Mouse (Mus musculus): Measurements from ENCODE around the gene Jaml. TPM values are rescaled to one million over a fixed set of nuclear protein-coding genes. Genes with fewer than 3 reads are reported as not detected.
"Not testable (repeated sequence)": the region's sequence is repeated elsewhere in the genome, so short reads cannot be mapped to it uniquely, and the experiment has no call there.

Gene Jaml
- total RNA-seq (2021): under 1 TPM; 0.20 to 0.30 TPM

DNA sequence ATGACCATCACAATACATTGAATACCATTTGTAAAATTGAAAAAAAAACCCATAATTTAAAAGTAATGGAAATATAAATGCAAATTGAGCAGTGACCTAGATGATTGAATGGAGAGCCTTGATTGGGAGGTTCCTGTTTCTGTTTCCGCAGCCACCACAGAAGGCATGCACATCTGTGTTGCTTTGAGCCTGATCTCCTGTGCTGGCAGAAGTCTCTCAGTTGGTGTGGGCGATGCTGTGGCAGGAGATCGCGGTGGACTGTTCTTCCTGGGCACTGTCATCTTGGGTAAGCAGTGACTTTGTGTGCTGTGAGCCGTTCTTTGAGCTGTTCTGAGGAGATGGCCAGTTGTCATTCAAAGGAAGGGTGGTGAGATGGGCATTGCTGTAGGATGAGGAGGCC is at the start of gene Jaml:
Gene Jaml (plus strand): TSS at position 173 of the 400 bp plus-strand sequence.
- no peak for DNase-seq

DNA sequence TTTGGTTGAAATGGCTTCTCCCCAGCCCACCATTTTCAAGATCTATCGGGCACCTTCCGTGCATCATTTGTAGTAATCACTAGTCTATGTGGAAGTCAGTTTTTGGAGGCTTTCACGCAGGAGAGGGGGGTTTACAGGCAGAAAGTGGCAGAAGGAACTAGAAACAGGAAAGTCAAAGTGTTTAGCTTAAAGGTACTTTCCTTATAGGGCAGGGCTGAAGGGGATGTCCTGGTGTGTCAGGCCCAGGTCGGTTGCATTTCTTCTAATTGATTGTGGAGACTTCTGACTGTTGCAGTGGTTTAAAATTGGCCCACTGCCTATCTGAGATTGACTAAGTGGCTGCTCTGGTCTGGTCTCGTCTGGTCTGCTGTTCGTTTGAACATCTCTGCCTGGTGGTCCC is 48.6 kb upstream of the Jaml start:
- DNase-seq: no peak

DNA sequence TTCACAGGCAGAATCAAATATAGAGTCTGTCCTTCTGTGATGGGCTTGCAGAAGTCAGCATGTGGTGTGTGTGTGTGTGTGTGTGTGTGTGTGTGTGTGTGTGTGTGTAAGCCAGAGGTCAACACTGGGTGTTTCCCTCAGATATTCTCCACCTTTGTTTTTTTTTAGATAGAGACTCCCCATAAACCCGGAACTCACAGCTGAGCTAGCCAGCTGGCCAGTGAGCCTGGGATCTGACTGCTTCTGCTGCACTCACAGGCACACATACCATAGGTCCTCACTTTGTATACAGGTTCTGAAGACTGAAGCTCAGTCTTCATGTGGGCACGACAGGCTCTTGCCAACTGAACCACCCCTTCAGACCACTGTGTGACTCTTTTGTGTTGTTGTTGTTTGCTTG is 46.7 kb upstream of the Jaml start:
- no peak for DNase-seq

DNA sequence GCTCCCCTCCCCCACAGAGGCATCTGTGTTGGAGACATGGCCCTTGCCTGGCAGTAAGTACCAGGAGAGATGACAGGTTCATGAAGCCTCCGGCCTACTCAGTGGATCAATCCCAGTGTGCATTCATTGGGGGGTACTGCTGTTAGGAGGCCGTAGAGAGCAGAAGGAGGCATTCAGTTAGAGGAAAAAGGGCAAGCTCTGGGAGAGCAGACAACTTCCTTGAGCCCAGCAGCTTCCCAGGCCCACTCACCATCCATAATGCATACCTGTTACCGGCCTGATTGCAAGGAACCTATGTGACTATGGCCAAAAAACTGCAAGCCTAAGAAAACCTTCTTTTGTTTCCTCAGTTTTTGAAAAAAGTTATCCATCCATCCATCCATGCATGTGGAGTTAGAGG is 44.5 kb upstream of the Jaml start:
- no peak for DNase-seq

DNA sequence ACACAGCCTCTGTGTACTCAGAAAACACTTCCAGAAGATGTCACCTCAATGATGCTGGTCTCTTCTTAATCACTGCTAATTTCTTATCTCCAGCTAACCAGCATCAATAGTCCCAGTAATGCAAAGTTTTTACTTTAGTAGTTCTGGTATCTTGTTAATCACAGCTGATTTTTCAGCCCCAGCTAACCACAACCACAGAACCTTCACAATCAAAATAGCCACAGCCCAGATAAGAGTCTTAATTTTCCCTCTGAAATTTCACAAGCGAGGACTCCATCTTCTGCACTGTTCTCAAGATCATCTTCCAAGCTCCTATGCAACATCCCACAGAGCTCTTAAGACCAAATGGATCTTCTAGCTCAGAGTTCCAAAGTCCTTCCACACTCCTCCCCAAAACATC is 41.2 kb upstream of the Jaml start:
- DNase-seq: not testable (repeated sequence)

DNA sequence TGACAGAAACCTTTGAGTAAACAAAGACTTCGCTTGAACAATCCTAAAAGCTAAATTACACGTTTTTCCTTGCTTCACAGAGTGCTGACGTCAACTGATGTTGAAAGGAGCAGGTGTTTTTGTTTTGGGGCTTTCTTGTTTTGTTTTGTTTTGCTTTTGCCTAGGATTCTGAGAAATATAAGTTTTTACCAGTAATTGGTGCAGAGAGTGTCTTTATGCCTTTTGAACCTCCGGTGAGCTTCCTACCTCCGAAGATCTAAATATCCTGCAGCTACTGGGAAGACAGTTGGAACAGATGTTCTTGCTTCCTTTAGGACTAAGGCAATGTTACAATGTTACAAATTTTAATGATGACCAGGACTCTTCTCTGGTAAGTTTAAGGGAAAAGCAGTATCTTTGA is 39.5 kb upstream of the Jaml start, which contains the start of gene Mpzl2:
Gene Mpzl2 (plus strand): TSS at position 301 of the 400 bp plus-strand sequence.
- no peak for DNase-seq

DNA sequence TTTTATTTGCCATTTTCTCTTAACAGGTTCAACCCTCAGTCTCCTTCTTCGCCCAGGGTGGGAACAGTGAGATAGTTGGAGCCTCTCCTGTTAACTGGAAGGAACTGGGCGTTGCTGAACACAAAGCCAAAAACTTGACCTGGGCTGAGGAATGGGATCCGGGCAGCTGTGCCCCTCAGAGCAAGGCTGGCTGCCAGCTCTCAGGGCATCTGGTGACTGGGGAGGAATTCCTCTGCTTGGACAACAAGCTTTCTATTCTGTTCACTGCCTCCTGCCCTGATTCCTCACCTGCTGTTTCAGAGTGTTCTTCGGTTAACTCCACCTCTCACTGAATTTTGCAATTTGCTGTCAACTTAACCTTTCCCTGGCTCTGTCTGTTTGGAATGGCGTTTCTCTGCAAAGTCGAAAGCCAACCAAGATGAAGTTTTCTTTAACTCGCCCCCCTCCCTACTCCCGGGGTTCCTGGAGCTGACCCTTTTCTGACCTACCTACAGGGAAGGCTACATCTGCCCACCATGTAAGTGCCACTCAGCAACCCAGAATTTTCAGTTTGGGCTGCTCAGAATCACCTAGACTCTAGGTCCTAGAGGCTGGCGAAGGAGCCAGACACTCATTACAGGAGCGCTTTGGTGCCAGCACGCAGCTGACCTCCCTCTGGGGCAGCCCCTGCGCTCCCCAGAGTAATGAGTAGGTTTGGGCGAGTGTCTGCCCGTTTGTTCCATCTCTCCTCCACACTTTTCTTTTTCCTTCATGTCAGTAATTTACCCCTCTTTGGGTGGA is 38.7 kb upstream of the Jaml start:
- no peak for DNase-seq

DNA sequence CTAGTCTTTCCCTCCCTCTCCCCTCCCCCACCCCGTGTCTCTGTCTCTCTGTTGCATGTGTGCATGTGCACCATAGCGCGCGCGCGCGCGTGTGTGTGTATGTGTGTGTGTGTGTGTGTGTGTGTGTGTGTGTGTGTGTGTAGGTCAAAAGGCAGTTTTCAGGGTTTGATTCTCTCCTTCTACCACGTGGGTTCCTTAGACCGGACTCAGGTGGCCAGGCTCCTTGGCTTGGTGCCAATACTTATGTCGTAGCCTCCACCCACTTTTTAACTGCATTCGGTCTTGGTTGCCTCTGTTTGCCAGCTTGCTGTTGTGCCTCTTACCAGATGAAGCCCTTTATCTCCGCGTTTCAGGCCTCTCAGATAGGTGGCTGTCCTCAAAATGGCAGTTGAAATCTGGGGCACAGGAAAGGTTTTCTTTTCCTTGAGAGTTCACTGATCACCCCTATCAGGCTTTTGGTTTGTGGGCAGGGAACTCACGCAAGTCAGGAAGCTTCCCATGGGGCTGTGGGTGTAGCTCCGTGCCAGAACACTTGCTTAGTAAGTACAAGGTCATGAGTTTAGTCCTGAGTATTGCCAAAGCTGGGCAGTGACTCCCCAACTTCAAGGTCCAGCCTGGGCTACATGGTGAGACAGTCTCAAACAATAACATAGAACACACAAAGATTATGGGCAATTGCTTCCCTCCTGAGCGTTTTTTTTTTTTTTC is 37.7 kb upstream of the Jaml start:
- no peak for DNase-seq

DNA sequence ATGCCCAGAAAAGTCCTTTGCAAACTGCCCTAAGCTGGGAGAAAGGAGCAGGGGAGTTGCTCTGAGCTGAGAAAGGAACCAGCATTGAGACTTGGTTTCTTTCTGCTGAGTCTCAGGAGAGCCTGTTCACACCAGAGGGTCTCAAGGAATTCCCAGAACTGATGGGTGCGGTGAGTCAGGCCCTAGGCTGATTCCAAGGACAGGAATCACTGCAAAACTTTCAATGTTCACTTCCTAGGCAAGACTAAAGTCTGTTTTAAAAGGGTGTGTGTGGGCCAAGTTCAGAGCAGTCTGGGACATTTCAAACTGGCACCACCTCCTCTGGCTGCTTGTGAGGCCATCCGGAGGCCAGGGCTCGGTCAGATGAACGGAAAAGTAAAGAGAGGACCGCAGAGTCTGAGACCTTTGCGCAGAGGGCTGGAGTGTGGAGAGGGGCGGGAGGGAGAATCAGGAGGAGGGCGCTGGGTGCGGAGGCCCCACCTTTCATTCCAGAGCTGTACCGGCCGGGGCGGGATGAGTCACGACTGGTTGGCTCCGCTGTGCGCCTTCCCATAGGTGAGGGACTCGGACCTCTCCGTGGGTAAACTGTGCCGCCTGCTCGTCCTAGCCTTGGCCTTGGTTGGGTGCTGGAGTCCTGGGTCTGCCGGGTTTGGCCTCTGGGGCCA is 36.8 kb upstream of the Jaml start:
- no peak for DNase-seq

DNA sequence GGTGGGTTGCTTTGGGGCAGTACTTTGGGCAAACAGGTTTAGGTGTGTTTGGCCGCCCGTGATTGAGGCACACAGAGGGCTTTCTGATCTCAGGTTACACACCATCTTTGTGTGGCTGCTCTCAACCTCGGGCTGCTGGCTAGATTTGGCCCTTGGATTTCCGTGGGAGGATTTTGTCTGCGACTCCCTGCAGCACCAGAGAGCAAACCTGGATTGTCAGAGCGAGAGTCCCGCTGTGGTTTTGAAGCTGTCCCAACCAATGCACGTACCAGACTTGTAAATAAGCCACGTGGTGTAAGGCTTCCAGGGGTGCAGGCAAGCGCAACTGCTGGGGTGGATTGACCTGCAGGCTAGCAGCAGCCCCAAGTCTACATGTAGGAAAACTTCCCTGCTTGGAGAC is 36.0 kb upstream of the Jaml start:
- no peak for DNase-seq

DNA sequence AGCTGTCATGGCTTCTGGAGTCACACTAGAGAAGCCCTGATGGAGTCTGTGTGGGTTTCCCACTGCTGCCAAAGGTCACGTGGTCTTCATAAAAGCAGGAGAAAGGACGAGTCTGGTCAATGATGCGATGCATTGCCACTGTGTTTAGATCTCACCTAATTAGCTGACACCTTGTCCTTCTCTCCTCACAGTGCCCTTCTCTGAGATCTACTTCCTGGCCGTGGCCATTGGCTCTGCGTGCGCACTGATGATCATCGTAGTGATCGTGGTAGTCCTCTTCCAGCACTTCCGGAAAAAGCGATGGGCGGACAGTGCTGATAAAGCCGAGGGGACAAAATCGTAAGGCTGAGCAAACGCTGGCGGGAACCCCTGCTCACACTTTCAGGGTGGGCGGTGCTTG is 32.0 kb upstream of the Jaml start:
- DNase-seq: no peak

DNA sequence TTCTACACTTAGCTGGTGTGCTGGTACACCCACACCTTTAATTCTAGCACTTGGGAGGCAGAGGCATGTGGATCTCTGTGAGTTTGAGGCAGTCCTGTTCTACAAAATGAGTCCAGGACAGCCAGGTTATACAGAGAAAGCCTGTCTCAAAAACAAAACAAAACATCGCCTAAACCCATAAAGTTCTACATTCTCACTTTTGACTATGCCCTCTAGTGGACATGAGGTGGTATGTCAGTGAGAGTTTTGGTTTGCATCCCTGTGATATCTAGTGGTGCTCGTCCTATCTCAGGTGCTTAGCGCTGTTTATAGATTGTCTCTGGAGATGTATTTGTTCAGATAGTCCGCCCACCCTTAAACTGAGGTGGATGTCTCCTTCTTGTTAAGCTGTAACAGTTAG is 30.5 kb upstream of the Jaml start:
- DNase-seq: no peak

DNA sequence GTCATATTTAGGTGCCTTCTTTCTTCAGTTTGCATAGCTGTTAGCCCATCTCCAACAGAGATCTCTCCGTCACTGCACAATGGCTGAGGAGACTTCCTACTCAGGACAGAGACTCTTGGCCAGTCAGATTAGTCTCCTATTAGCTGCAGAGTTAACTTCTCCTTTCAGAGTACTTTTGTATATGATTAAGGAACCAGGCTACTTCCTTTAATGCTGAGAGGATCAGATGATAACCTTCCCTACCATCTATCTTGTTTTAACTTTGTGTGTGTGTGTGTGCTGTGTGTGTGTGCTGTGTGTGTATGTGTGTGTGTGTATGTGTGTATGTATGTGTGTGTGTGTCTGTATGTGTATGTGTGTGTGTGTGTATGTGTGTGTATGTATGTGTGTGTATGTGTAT is 29.3 kb upstream of the Jaml start:
- no peak for DNase-seq

DNA sequence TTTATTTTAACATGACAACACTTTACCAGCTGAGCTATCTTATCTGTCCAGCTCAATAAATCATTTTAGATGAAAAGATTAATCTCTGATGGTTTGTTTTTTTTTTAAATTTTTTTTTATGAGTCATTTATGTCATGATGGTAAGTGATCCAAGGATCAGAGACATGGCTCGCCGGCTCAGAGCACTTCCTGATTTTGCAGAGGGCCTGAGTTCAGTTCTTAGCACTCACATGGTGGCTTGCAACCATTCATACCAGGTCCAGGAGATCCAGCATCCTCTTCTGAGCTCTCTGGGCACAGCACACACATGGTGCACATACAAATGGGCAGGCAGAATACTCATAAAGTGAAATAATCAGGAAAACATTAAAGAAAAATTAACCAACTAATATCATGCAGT is 28.7 kb upstream of the Jaml start:
- no peak for DNase-seq

DNA sequence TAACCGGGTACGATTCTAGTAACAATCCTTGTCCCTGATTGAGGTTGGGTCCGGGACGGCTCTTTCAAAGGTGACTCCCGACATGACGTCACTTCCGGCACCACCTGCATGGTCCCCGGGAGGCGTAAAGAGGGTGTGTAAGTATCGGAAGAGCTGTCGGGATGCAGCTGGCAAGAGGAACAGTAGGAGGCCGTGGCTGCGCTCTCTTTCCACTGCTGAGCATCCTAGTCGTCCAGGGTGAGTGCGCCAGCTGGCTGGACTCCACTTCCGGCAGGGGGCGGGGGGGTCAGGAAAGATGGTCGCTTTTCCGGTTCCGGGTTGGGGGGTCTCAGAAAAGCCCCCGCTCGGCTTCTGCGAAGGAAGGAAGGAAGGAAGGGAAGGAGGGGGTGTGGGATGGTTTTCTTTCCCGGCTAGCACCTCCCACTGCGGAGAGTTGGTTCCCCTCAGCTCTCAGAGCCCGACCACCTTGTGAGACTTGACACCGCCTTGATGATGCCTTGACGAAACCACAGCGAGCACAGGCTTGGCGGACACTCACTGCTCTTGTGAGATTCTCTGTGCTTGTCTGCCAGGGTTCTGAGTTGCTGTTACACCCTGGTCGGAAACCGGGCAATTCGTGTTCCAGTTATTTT is 23.8 kb upstream of the Jaml start, which contains the start of gene Mpzl3:
Gene Mpzl3 (plus strand): TSS at position 105 of the 632 bp plus-strand sequence.
- DNase-seq: peak; percentile 82 to 84

DNA sequence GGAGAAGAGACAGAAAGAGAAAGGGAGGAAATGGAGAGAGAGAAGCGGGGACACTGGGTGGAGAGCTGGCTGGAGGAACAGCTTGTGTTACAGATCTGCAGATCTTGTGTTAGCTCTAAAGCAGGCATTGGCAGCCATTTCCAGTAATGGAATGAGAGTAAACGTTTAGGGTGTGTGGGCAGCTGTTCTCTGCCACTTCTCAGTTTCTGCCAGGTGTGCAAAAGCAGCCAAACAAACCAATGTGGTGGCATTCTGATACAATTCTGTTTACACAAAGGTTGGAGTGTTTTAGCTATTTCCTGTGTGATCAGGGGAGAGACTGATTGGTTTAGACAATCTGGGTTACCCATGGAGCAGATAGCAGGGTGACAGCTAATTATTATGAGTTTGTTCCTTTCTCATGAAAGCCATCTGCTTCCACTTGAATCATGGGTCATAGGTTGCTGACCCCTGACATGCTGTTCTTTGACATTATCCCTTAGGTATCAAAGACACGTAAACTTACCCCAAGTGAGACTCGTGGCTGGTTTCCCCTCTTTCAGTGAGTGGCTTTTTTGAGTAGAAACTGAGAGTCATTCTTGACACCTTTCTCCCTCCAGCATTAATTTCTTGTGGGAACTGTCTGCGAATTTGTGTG is 20.6 kb upstream of the Jaml start:
- DNase-seq: no peak

DNA sequence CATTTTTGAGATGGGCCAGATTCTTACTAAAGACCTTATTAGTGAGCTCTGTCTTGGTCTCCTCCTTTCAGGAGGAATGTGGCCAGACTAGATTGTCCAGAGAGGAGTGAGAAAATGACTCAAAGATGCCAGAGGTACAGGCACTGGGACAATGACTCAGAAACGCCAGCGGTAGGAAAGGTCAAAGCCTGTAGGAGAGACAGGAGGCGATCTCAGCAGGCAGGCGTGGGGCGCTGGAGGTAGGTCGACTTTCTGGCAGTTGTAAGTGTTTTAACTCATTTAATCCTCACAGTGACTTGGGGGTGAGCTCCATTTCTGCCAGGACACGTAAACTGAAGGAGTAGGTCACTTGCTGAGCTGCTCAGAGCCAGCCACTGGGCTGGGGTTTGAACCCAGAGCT is 18.8 kb upstream of the Jaml start:
- DNase-seq: no peak

DNA sequence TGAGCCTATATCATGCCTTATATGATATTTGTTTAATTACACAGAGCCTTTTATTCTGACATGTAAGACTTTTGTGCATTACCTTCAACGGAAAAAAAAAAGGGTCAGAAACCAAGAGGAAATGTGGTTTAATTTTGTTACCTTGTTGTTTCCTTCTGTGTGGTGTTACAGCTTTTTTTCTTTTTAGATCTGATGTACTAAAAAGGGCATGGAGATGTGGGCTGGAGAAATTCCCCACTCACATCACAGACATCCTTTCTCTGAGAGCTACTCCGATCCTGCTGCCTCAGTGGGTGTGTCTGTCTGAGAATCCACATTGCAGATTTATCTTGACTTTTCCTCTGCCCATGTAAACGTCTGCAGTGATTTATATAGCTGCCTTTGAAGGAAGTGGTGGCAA is 16.3 kb upstream of the Jaml start:
- DNase-seq: no peak

DNA sequence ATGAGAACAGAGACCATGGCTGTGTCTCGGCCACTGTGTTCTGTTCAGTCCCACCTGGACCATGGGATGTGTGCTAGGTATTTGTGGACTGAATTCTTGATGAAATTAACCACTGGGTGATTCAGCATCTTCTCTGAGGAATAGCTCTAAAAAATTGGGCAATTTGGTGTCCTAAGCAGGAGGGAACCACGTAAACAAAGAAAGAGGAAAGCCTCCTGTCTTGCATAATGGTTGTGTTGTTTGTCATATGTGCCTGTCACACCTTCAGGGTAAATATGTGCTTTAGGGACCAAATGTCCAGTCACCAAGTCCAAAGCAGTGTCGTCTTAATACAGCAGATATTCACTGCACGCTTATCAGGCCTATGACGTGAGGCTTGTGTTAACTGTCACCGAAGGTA is 14.6 kb upstream of the Jaml start:
- no peak for DNase-seq

DNA sequence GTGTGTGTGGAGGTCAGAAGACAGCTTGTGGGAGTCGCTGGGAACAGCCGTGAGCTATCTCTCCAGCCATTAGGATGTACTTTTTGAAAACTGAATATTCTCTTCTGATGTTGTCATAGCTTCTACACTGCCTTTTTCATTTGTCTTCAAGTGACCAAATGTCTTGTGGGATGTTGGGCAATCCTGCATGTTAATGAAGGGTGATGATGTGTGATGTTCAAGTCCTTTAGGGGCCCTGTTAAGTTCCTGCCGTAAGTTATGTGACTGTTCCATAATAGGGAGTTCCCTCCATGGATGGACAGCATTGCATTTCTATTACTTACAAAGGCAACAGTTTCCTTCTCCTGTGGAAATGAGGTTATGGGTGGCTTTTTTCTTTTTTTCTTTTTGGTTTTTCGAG is 12.2 kb upstream of the Jaml start:
- DNase-seq: no peak

DNA sequence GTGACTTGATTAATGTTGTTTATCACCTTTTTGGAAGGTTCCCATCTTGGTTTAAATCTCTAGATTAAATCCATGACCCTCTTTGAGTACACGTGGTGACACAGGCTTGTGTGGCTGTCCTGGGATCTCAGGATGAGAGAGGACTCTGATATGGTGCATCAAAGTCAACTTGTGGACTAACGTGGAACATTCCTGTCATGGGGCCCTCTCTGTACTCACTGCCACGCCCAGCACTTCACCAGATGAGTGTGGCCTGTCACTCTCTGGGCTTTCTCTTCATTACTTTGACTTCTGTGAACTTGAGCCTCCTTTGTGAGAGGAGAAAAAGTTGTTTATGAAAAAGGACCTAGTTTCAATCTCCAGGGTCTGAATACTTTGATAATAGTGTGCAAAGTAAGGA is 7.2 kb upstream of the Jaml start:
- DNase-seq: no peak

DNA sequence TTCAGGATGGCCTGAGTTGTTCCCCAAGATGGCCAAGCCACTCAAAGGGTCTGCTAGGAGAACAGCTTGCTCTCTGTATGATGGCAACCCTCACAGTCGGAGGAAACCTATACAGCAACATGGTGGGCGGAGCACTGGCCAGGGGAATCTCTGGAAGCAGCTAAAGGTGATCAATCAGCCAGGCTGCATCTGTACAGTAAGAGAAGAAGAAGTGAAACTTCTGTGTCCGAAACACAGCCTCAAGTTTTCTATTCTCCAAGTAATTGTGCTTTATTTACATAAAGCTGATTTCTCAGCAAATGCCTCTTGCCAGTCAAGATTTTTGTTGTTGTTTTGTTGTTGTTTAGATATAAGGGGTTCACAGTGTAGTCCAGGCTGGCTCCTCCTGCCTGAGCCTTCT is 1.1 kb upstream of the Jaml start:
- DNase-seq: no peak

DNA sequence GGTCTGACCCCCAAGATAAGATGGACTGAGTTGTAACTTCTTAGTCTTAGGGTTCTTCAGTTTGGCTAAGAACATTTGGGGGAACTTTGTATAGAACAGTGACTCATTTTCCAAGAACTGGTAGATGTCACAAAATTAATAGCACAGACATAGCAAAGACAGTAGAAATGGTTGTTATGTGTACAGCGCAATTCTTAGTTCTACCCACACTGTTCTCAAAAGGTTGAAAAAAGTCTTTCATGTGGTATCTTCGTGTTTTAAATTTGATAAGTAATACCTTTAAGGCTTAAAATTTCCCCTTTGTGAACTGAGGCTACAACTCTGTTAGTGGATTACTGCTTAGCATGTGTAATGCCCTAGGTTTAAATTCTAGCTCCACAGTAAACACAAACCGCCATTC is 4.1 kb downstream of the Jaml start:
- no peak for DNase-seq
